Mouse (Mus musculus) heart, adult 2 months (tissue): ENCODE results near the gene Slc44a1.

Source experiments
- CTCF ChIP-seq: fragments of 200-600 bp; IDR thresholded peaks from 2 replicates; pipeline ENCODE4 v1.8.1; 2022; ENCODE audit warnings: antibody characterized with exemption, mild to moderate bottlenecking, moderate library complexity
- EP300 ChIP-seq: fragments of 200-500 bp; IDR thresholded peaks from 2 replicates; pipeline ENCODE4 v1.6.1; 2011; ENCODE audit warnings: low read depth, low read length, control low read depth; ENCODE audit not compliant: insufficient read depth
- POLR2A ChIP-seq: fragments of 200-500 bp; IDR thresholded peaks from 2 replicates; pipeline ENCODE4 v1.6.1; 2011; ENCODE audit warnings: mild to moderate bottlenecking, low read depth, low read length, control low read depth; ENCODE audit not compliant: insufficient read depth

DNA sequence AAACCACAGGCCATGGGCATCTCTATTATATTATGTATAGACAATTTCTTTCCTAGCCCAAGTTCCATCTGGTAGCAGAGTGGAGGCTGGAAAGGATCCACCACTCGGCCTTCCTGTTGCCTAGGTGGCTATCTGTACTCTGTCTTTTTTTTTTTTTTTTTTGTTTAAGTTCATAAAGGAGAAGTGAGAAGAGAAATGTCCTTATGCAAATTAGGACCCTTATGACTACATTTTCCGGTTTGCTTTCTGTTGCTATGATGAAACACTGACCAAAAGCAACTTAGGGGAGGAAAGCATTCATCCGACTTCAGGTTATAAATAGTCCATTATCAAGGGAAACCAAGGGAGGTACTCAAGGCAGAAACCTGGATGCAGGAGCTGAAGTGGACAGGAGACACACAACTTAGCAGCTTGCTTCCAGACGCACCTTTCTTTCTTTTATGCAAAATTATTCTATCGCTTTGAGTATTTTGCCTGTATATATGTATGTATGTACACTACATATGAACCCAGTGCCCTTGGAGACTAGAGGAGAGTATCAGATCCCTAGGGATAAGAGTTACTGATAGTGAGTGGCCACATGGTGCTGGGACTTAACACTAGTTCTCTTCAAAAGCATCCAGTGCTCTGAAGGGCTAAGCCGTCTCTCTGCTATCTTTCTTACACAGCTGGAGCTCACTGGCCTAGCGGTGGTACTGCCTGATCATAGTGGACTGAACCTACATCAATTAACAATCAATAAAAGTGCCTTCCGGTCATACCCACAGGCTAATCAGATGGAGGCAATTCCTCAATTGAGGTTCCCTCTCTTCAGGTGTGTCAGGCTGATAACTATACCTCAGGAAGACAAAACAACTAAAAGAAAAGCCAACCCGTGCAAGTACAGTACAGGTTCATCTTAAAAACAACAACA, 28.0 kb upstream of the Slc44a1 start:
- TF ChIP-seq POLR2A, result no peak
- TF ChIP-seq CTCF, result no peak
- TF ChIP-seq EP300, result no peak
